Mouse (Mus musculus) cortical plate, adult 2 months (tissue): ENCODE measurements at regions not wholly inside any gene's neighbourhood (a gene's known extent, or its start where the extent isn't known, plus 50 kb on each side); places are given as distances from the start of the nearest gene placed in this dataset.

ENCODE experiments used
- CTCF ChIP-seq: fragments of 200-500 bp; IDR thresholded peaks from 2 replicates; pipeline ENCODE4 v1.5.1; 2011; ENCODE audit warnings: mild to moderate bottlenecking, control low read depth, low read length; ENCODE audit not compliant: insufficient read depth; ENCODE audit errors: extremely low read depth
- POLR2A ChIP-seq: fragments of 200-500 bp; IDR thresholded peaks from 2 replicates; pipeline ENCODE4 v1.6.1; 2011; ENCODE audit warnings: mild to moderate bottlenecking, low read length, control low read depth; ENCODE audit not compliant: insufficient read depth; ENCODE audit errors: extremely low read depth

DNA sequence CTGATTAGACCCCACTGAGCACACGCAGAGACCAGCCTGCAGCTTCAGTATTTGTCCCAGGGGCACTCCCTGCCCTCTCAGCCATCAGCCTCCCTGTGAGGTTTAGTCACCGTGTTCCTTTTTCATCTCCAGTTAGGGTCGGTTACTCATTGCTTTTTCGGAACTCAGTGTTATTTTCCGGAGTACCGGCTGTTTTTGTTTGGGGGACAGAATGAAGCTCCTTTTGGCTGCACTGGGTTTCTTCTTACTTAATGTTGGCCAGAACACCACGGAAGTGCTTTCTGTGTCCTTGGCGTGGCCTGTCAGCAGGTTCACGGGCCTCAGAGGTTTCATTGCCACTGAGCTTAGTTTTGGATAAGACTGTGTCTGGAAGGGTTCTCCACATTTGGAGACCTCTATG, 114.7 kb downstream of the Ackr3 start:
- TF ChIP-seq CTCF = no peak
- TF ChIP-seq POLR2A = no peak
